Mouse (Mus musculus) MN1 (cell line): Measurements from ENCODE around the gene Tiparp.

ENCODE experiments used
- DNase-seq: peaks from one replicate; pipeline ENCODE4 v3.0.0-alpha.2; 2016; ENCODE audit warnings: low spot score

Gene Tiparp

GRCm38 (mm10) chr3:65527691-65528601 is at the start of gene Tiparp:
Gene Tiparp (plus strand): TSS chr3:65528410.
- DNase-seq, result peak; percentile 97

DNA sequence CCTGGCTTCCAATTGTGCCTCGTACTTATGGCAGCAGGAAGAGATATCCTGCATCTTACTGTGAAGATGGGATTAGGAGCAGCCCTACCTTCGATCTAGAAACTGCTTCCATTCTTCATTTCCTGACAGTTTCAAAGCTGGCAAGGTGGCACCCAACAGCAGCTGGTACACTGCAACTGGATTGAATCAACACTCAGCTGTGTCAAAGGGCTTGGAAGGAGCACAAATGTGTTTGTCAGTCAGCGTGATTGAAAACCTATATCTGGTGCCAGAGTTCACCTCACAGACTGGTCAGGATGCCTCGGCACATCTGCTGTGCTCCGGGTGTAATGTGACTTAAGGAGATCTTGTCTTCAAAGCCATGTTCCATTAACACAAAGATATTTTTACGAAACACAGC is 47.5 kb upstream of the Tiparp start:
- DNase-seq, result no peak

GRCm38 (mm10) chr3:65482266-65482665 is 45.9 kb upstream of the Tiparp start:
- no peak for DNase-seq

GRCm38 (mm10) chr3:65482698-65483407 is 45.4 kb upstream of the Tiparp start:
- DNase-seq, result no peak

GRCm38 (mm10) chr3:65484161-65484733 is 44.0 kb upstream of the Tiparp start:
- no peak for DNase-seq

DNA sequence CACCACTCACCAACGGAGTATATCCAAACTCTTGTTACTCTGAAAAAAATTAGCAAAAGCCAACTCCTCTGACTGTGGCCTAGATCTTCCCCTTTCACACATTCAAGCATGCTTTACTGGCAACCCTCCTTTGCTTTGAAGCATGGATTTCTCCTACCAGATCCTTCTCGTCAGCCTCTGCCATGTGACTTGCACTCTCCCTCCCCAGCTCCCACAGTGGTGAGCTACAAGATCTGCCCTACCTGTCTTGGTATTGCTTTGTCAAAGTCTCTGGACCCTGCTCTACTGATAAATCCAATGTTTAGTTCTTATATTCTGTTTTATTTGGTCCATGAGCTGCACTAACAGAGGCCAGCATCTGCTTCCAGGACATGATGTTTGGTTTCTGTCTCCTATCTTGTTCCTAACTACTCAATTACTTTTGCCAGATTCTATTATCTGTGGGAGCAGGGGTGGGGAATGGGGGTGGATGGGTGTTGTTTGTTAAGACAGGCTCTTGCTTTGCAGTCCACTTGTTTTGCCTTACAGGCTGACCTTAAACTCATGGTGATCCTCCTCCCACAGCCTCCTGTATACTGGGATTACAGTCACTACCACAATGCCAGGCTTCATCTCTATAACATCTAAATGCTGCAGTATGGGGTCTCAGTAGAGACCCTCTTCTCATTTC is 40.7 kb upstream of the Tiparp start:
- DNase-seq, result no peak

- DNase-seq, result no peak
These were observed 39.5 kb upstream of the Tiparp start for GRCm38 (mm10) chr3:65488556-65489244.

DNA sequence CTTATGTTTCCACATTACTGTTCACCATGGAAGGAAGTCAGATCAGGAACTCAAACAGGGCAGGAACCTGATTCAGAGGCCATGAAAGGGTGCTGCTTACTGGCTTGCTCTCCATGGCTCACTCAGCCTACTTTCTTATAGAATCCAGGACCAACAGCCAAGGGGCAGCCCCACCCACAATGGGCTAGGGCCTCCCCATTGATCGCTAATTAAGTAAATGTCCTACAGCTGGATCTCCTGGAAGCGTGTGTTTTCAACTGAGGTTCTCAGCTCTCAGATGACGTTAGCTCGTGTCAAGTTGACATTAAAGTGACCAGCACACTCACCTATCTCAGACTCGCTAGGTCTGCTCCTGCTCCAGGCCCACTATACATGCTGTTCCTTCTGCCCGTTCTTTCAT is 38.6 kb upstream of the Tiparp start:
- no peak for DNase-seq

DNA sequence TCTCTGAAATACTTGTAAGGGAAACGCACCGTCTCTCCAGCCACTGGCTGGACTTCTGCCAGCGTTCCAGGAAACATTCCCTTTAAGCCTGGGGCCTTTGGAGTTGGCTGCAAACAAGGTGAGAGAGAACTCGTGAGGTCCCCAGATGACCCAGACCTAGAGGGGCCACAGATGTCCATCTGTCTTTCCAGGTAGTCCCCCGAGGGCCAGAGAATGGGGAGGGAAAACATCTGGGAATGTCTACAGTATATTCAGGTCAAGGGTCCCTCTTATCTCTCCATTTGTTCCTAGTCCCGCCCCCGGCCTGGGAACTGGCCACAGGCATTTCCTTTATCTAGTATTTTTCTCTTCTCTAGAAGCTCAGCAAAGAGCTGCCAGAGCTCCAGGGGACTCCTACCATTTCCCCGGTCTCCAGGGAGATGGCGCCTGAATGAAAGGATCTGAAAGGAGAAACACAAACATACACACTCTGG is 33.9 kb upstream of the Tiparp start:
- peak; percentile 74 for DNase-seq

GRCm38 (mm10) chr3:65507766-65508165 is 20.4 kb upstream of the Tiparp start:
- no peak for DNase-seq

DNA sequence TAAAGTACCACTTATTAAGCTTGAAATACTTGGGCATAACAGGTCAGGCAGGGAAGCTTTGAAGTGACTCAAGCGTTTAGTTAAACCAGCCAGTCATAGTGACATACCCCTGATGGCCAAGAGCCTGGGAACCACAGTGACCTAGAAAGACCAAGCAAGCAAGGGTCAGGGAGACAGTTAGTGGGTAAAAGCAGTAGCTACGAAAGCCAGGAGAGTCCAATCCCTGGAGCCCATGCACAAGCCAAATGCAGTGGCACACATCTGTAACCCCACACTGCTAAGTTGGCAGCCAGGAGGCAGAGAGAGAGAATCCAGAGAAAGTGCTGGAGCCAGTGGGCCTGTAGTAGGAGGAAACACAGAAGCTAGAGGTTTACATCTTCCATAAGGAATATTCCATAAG is 17.6 kb upstream of the Tiparp start:
- DNase-seq, result no peak

GRCm38 (mm10) chr3:65515751-65516150 is 12.5 kb upstream of the Tiparp start:
- no peak for DNase-seq

- DNase-seq, result no peak
These were observed 11.7 kb upstream of the Tiparp start for GRCm38 (mm10) chr3:65516526-65516925.

GRCm38 (mm10) chr3:65517141-65517540 is 11.1 kb upstream of the Tiparp start:
- DNase-seq, result no peak

DNA sequence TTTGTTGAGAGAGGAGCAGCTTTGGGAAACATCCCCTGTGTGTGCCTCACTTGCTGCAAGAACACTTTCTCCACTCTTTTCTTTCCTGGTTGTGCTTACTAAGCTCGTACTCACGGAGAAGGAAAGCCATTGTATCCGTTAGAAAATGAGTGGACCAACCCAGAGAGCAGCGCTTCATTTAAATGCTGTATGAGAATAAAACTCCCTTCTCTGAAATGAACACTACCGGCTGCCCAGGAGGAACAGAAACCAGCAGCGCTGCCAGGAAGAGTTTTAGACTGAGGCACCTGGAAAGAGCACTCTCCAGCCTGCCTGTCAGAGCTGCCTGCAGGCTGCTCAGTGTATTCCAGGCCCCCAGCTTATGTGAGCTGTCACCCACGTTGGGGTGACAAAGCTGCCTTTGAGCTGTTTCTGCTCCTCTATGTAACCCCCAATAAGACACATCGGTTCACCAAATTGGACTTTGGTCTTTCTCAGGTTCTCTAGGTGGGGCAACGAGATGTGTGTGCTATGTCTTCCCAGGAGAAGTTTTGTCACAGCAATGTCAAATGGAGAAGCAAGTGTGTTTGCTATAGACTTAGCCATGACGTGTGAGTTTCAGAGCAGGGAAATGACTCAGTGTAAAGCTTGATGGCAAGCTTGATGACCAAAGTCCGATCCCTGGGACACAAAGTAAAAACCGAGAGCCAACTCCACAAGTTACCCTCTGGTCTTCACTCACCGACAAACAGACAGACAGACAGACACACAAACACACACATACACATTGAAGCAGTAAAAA is 10.3 kb upstream of the Tiparp start:
- DNase-seq, result no peak

DNA sequence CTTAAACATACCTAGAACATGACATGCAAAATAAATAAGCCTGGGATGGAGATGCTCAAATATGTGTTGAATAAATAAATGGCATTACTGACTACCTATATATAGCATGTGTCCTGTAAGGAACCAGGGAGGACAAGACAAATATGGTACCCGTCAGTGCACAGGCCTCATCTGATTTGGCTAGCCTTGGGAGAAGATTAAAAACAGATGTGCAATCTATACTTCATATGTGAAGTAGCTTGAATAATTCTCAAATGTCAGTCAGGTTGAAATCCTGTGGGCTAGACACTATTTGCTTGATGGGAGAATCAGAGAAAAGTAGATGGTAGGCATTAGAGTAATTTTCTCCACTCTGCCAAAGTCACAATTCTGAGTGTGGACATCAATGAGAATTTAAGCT is 6.8 kb upstream of the Tiparp start:
- no peak for DNase-seq

DNA sequence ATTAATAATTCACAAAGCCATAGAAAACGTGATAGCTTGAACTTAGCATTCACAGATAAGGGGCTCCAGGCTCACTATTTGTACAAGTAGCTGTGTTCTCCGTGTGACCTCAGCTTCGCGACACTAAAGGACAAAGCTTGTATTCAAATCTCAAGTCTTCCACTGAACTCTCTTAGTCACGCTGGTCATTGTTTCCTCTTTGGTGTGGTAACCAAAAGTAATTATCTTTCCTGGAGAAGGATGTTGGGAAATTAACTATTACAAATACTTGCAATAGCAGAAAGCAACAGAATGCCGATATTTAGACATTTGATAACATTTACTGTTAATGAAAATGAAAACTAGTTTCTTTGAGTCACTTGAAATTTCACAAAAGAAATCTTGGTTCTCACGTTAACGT is 4.8 kb upstream of the Tiparp start:
- DNase-seq, result no peak

- no peak for DNase-seq
These were observed 2.5 kb upstream of the Tiparp start for GRCm38 (mm10) chr3:65525731-65526130.

DNA sequence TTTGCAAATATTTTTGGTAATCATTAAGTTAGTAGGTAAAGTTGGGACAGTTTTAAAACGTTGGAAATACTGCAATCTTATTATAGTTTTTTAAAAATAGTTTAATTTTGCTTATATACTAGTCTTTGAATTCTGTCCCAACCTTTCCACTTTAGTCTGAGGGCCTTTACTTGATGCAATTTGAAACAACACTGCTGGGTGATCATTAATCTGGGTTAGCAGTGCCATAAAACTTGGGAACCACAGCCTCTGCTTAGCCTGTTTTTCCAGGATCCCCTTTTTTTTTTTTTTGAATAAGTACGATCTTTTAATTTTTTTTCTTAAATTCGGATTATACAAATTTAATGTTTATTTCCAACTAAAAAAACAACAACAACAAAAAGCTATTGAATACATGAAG is 1.0 kb upstream of the Tiparp start:
- peak; percentile 25 for DNase-seq

DNA sequence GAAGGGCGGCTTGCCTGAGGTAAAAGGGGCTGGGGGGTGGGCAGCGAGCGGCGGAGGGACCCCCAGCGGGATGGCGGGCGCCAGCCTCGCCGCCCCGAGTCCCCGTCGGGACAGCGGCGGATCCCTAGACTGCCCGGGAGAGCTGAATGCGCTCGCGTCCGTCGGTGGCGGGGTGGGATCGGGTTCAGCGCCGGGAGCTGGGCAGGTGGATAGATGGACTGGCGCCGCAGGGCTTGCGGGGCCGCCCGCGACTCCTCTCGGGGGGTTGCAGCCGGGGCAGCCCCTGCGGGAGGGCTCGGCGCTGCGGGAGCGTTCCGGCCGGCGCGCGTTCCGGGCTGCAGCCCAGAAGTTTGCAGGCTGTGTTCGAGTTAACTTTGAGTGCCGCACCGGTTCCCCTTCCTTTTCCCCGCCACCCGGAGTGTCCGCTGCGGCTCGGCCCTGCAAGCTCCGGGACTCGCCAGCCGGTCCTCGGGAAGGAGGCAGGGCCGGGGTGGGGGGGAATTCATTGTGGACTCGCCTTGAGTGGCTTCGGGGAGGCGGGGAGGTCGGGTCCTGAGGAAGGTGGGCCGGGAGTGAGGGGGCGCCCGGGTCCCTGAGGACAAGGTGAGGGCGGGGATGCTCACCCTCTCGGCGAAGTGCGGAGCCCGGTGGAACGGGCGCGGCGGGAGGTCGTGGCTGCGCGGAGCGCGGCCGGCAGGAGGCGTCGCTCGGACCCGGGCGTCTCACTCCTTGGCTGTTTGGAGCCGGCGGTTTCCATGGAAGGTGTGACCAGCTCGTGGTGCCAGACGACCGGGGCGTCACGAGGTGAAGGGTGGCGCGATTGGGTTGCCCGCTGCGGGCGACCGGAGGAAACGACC is 632 bp downstream of the Tiparp start:
- DNase-seq, result peak; percentile 85
